19 mouse cellular contexts compared by ENCODE assay signal in the genomic region with DNA sequence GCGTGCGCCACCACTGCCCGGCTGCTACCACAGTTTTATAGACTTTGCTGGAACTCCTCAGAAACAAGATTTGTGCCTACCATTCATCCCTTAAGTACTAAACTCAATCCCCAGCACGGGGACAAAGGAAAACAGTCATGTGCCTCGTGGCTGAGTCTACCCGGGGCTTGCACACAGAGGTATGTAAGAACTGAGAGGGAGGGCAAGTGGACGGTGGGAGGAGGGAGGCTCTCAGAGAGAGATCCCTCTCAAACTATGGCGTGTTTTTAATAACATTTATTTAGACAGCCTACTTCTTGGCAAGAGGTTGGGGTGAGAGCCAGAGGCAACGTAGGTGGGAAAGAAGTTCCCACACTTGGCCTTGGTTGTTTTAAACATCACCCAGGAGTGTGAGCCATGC.
A peak's percentile ranks its signal among the peaks of the same experiment; 100 is the strongest.
DNase-seq lines count a peak whose midpoint lies in the region; ATAC-seq lines count a peak whose summit lies in the region.
"Had no signal": no experiment of that assay in that cellular context is flagged by ENCODE, and none has a peak within 500 bp of the region (broad histone marks: within the 10 kb centered on the region; RNA-seq: fewer than 3 reads in every experiment).

No protein-coding gene starts in this region.

- no peaks in the 10 kb centered on the region for H3K27me3 ChIP-seq in kidney, embryonic 15.5 days
- no peaks in the 10 kb centered on the region for H3K27me3 ChIP-seq in lung, embryonic 16.5 days (ENCODE audit: control insufficient read depth, insufficient read depth, low read depth, low read length)
- H3K27me3 ChIP-seq: CH12.LX; heart, embryonic 13.5 days; hindbrain, embryonic 12.5 days had no signal

- ATAC-seq in kidney, embryonic 15.5 days (replicated peaks; ENCODE audit: low FRiP score), result no peak
- peak; percentile 66; the same call in 1 of the 2 replicates for ATAC-seq in lung, embryonic 16.5 days (ENCODE audit: low read depth)
- ATAC-seq: forebrain, embryonic 14.5 days had no signal

- no peak for DNase-seq in kidney, adult 11 months
- no peak for DNase-seq in lung, postnatal 4 days
- peak; percentile 26 for DNase-seq in ZHBTc4 (ENCODE audit: low read depth, low spot score)
- DNase-seq in lung, postnatal 36 days, result peak; percentile 19
- DNase-seq in left cerebral cortex, postnatal 25 days (ENCODE audit: low spot score in 2 of 2), result no peak
- DNase-seq: adrenal gland, adult 8-10 months; adrenal gland, postnatal 36 days; cerebellum, adult 2 months; cerebellum, postnatal 10 days; gastrocnemius, postnatal 36 days; heart, adult 11 months; heart, postnatal 36 days had no signal

- no peak overlapping the region for H3K4me3 ChIP-seq in kidney, embryonic 15.5 days (replicated peaks)
- no peak overlapping the region for H3K4me3 ChIP-seq in lung, embryonic 16.5 days (ENCODE audit: low read length)
- H3K4me3 ChIP-seq: embryonic facial prominence, embryonic 10.5 days; heart, embryonic 13.5 days; hindbrain, embryonic 12.5 days had no signal

- no peak overlapping the region for H3K9ac ChIP-seq in kidney, embryonic 15.5 days
- no peak overlapping the region for H3K9ac ChIP-seq in lung, embryonic 16.5 days (ENCODE audit: low read length)
- H3K9ac ChIP-seq: heart, embryonic 13.5 days; hindbrain, embryonic 12.5 days had no signal

- H3K36me3 ChIP-seq in kidney, embryonic 15.5 days, result no peaks in the 10 kb centered on the region
- no peaks in the 10 kb centered on the region for H3K36me3 ChIP-seq in lung, embryonic 16.5 days (ENCODE audit: control insufficient read depth, insufficient read depth, low read length)
- H3K36me3 ChIP-seq: embryonic facial prominence, embryonic 10.5 days; heart, embryonic 13.5 days; hindbrain, embryonic 12.5 days had no signal

- H3K4me2 ChIP-seq in kidney, embryonic 15.5 days, result no peak overlapping the region
- no peak overlapping the region for H3K4me2 ChIP-seq in lung, embryonic 16.5 days (ENCODE audit: low read depth, low read length)
- H3K4me2 ChIP-seq: heart, embryonic 13.5 days; hindbrain, embryonic 12.5 days had no signal

- 69% methylated on average over 9 of the region's 9 CpGs for WGBS in kidney, embryonic 15.5 days
- 44% methylated on average over 9 of the region's 9 CpGs for WGBS in lung, embryonic 16.5 days

- H3K9me3 ChIP-seq in kidney, embryonic 15.5 days (replicated peaks), result no peaks in the 10 kb centered on the region
- H3K9me3 ChIP-seq in lung, embryonic 16.5 days (ENCODE audit: control insufficient read depth, low read length), result no peaks in the 10 kb centered on the region
- H3K9me3 ChIP-seq: embryonic facial prominence, embryonic 10.5 days; heart, embryonic 13.5 days; hindbrain, embryonic 12.5 days had no signal

- 0 out of 2 replicates have a peak overlapping the region, but pooled peaks have one; percentile 10 for H3K27ac ChIP-seq in kidney, embryonic 15.5 days
- no peak overlapping the region for H3K27ac ChIP-seq in lung, embryonic 16.5 days (ENCODE audit: low read length)
- H3K27ac ChIP-seq: embryonic facial prominence, embryonic 10.5 days; heart, embryonic 13.5 days; hindbrain, embryonic 12.5 days had no signal

- H3K4me1 ChIP-seq in kidney, embryonic 15.5 days, result peaks cover 30% of the 10 kb centered on the region
- H3K4me1 ChIP-seq in lung, embryonic 16.5 days (replicated peaks; ENCODE audit: control insufficient read depth, insufficient read depth, low read length), result peaks cover 18% of the 10 kb centered on the region

- intact Hi-C loops in left cerebral cortex, postnatal 25 days (cut with DNase I), result no loop called here

Comparison
In these comparisons a context has a peak if more than half of its experiments do, and no peak if none do; other contexts are left out.
1. DNase-seq: peak in ZHBTc4 (single experiment) and lung, postnatal 36 days (single experiment); none in kidney, adult 11 months (single experiment), lung, postnatal 4 days (0 of 2) and left cerebral cortex, postnatal 25 days (0 of 2).